15 mouse cellular contexts compared by ENCODE assay signal in genomic region chr4:45824761-45825556, GRCm38 (mm10). TPM values are rescaled to one million over a fixed set of nuclear protein-coding genes. Genes with fewer than 3 reads are reported as not detected.
A peak's percentile ranks its signal among the peaks of the same experiment; 100 is the strongest.
DNase-seq lines count a peak whose midpoint lies in the region; ATAC-seq lines count a peak whose summit lies in the region.
"Had no signal": no experiment of that assay in that cellular context is flagged by ENCODE, and none has a peak within 500 bp of the region (broad histone marks: within the 10 kb centered on the region; RNA-seq: fewer than 3 reads in every experiment).

No protein-coding gene starts in this region.

- no peak for DNase-seq in embryonic facial prominence, embryonic 11.5 days (ENCODE audit: low spot score)
- DNase-seq in forebrain, embryonic 11.5 days (ENCODE audit: low spot score): peak; percentile 65
- DNase-seq in hindbrain, embryonic 14.5 days (ENCODE audit: low spot score): no peak
- DNase-seq in adrenal gland, postnatal 4 days (ENCODE audit: low spot score in 2 of 2): no peak
- DNase-seq in spleen, postnatal 10 days (ENCODE audit: low spot score in 2 of 2): no peak
- no peak for DNase-seq in adrenal gland, postnatal 10 days
- DNase-seq: gastrocnemius, postnatal 10 days; heart, postnatal 4 days; kidney, adult 2 months had no signal

- H3K9ac ChIP-seq in embryonic facial prominence, embryonic 11.5 days (replicated peaks; ENCODE audit: low read length): 0 out of 2 replicates have a peak overlapping the region, but pooled peaks have one; percentile 5
- peak overlapping the region; percentile 81 for H3K9ac ChIP-seq in forebrain, embryonic 11.5 days (ENCODE audit: low read length)
- peak overlapping the region; percentile 82 for H3K9ac ChIP-seq in hindbrain, embryonic 14.5 days
- H3K9ac ChIP-seq in midbrain, embryonic 15.5 days: peak overlapping the region; percentile 60

- 27% methylated on average over 14 of the region's 14 CpGs for WGBS in embryonic facial prominence, embryonic 11.5 days
- WGBS in forebrain, embryonic 11.5 days: 26% methylated on average over 14 of the region's 14 CpGs
- 16% methylated on average over 14 of the region's 14 CpGs for WGBS in hindbrain, embryonic 14.5 days
- 22% methylated on average over 14 of the region's 14 CpGs for WGBS in midbrain, embryonic 15.5 days

- no peak overlapping the region for H3K4me2 ChIP-seq in embryonic facial prominence, embryonic 11.5 days (ENCODE audit: low read depth, low read length)
- peak overlapping the region; percentile 62 for H3K4me2 ChIP-seq in forebrain, embryonic 11.5 days (ENCODE audit: low read depth, low read length, severe bottlenecking)
- peak overlapping the region; percentile 72 for H3K4me2 ChIP-seq in hindbrain, embryonic 14.5 days (replicated peaks)
- peak overlapping the region; percentile 61 for H3K4me2 ChIP-seq in midbrain, embryonic 15.5 days
- H3K4me2 ChIP-seq: liver, embryonic 11.5 days had no signal

- no peak overlapping the region for H3K27ac ChIP-seq in embryonic facial prominence, embryonic 11.5 days (replicated peaks; ENCODE audit: low read depth, low read length)
- H3K27ac ChIP-seq in forebrain, embryonic 11.5 days (ENCODE audit: low read depth, low read length): peak overlapping the region; percentile 97
- H3K27ac ChIP-seq in hindbrain, embryonic 14.5 days: peak overlapping the region; percentile 92
- peak overlapping the region; percentile 92 for H3K27ac ChIP-seq in midbrain, embryonic 15.5 days

- no peak for ATAC-seq in embryonic facial prominence, embryonic 11.5 days (replicated peaks; ENCODE audit: insufficient number of reproducible peaks, low FRiP score, low TSS enrichment, low read depth)
- no peak for ATAC-seq in forebrain, embryonic 11.5 days (replicated peaks; ENCODE audit: low FRiP score)
- no peak for ATAC-seq in hindbrain, embryonic 14.5 days (ENCODE audit: low FRiP score)
- ATAC-seq in midbrain, embryonic 15.5 days (replicated peaks): no peak
- ATAC-seq: lung, postnatal 0 days; Patski had no signal

- peaks cover 51% of the 10 kb centered on the region for H3K27me3 ChIP-seq in embryonic facial prominence, embryonic 11.5 days (ENCODE audit: control insufficient read depth, insufficient read depth, low read length)
- peaks cover 36% of the 10 kb centered on the region for H3K27me3 ChIP-seq in forebrain, embryonic 11.5 days (ENCODE audit: control insufficient read depth, insufficient read depth, low read length)
- peaks cover 25% of the 10 kb centered on the region; the same call in 1 of the 2 replicates for H3K27me3 ChIP-seq in hindbrain, embryonic 14.5 days (ENCODE audit: control insufficient read depth, insufficient read depth, low read length)
- H3K27me3 ChIP-seq in midbrain, embryonic 15.5 days (replicated peaks): peaks cover 6% of the 10 kb centered on the region; the same call in 1 of the 2 replicates

- no peak overlapping the region for H3K4me3 ChIP-seq in embryonic facial prominence, embryonic 11.5 days (ENCODE audit: low read depth, low read length)
- peak overlapping the region; percentile 60 for H3K4me3 ChIP-seq in forebrain, embryonic 11.5 days (ENCODE audit: low read depth, low read length)
- peak overlapping the region; percentile 61 for H3K4me3 ChIP-seq in hindbrain, embryonic 14.5 days (replicated peaks; ENCODE audit: low read length)
- H3K4me3 ChIP-seq in midbrain, embryonic 15.5 days: peak overlapping the region; percentile 54

- H3K9me3 ChIP-seq in embryonic facial prominence, embryonic 11.5 days (replicated peaks; ENCODE audit: control insufficient read depth, low read length): no peaks in the 10 kb centered on the region
- H3K9me3 ChIP-seq in forebrain, embryonic 11.5 days (ENCODE audit: control insufficient read depth, low read length): no peaks in the 10 kb centered on the region
- no peaks in the 10 kb centered on the region for H3K9me3 ChIP-seq in hindbrain, embryonic 14.5 days (ENCODE audit: control insufficient read depth, low read length)
- H3K9me3 ChIP-seq in midbrain, embryonic 15.5 days: no peaks in the 10 kb centered on the region

- no peaks in the 10 kb centered on the region for H3K36me3 ChIP-seq in embryonic facial prominence, embryonic 11.5 days (replicated peaks; ENCODE audit: control insufficient read depth, insufficient read depth, low read depth, low read length)
- no peaks in the 10 kb centered on the region for H3K36me3 ChIP-seq in forebrain, embryonic 11.5 days (ENCODE audit: control insufficient read depth, insufficient read depth, low read length)
- H3K36me3 ChIP-seq in hindbrain, embryonic 14.5 days (replicated peaks; ENCODE audit: control insufficient read depth, insufficient read depth): no peaks in the 10 kb centered on the region
- no peaks in the 10 kb centered on the region for H3K36me3 ChIP-seq in midbrain, embryonic 15.5 days (replicated peaks)

- H3K4me1 ChIP-seq in embryonic facial prominence, embryonic 11.5 days (ENCODE audit: control insufficient read depth, insufficient read depth, low read length): peaks cover 9% of the 10 kb centered on the region
- H3K4me1 ChIP-seq in forebrain, embryonic 11.5 days (replicated peaks; ENCODE audit: control insufficient read depth, insufficient read depth, low read length): peaks cover 40% of the 10 kb centered on the region; the same call in 1 of the 2 replicates
- peaks cover 38% of the 10 kb centered on the region for H3K4me1 ChIP-seq in hindbrain, embryonic 14.5 days (replicated peaks; ENCODE audit: control insufficient read depth, insufficient read depth, low read length)
- peaks cover 75% of the 10 kb centered on the region for H3K4me1 ChIP-seq in midbrain, embryonic 15.5 days

RNA-seq across cellular contexts. Expression of gene Igfbpl1, which starts 1.8 kb away (rescaled TPM):
- polyA plus RNA-seq in embryonic facial prominence, embryonic 11.5 days (2014; fragmentation: Nextera tagmentation; extraction: Ambion mirVana): 10.0 and 13.4 TPM in 2 replicates
- 83.2 and 84.0 TPM in 2 replicates for polyA plus RNA-seq in forebrain, embryonic 11.5 days (2014; fragmentation: Nextera tagmentation; extraction: Ambion mirVana)
- polyA plus RNA-seq in hindbrain, embryonic 14.5 days (2014; fragmentation: Nextera tagmentation; extraction: Ambion mirVana): 53.9 and 60.9 TPM in 2 replicates
- polyA plus RNA-seq in midbrain, embryonic 15.5 days (2015; fragmentation: Nextera tagmentation; extraction: Ambion mirVana): 57.0 and 65.1 TPM in 2 replicates
- total RNA-seq in adrenal gland, postnatal 4 days (2021): 1 to 10 TPM in 1 of 2 experiments, under 1 TPM in 1; 0.73 to 2.1 TPM
- total RNA-seq in adrenal gland, postnatal 10 days (2021): under 1 TPM in 1 of 2 experiments, not detected in 1; 0.12 TPM
- total RNA-seq: CH12.LX; common myeloid progenitor, adult 5-6 weeks had no signal
- polyA plus RNA-seq: kidney, adult 2 months; lung, postnatal 0 days; Patski had no signal

RNA-seq across cellular contexts. Expression of gene Stra6l, which starts 23.5 kb away (rescaled TPM):
- 0.13 and 0.14 TPM in 2 replicates for polyA plus RNA-seq in embryonic facial prominence, embryonic 11.5 days (2014; fragmentation: Nextera tagmentation; extraction: Ambion mirVana)
- 0.37 and 0.56 TPM in 2 replicates for polyA plus RNA-seq in forebrain, embryonic 11.5 days (2014; fragmentation: Nextera tagmentation; extraction: Ambion mirVana)
- 0.23 and 0.50 TPM in 2 replicates for polyA plus RNA-seq in hindbrain, embryonic 14.5 days (2014; fragmentation: Nextera tagmentation; extraction: Ambion mirVana)
- polyA plus RNA-seq in midbrain, embryonic 15.5 days (2015; fragmentation: Nextera tagmentation; extraction: Ambion mirVana): 1.0 and 1.1 TPM in 2 replicates
- total RNA-seq in adrenal gland, postnatal 4 days (2021): 1 to 10 TPM in 1 of 2 experiments, under 1 TPM in 1; 0.25 to 4.4 TPM
- 1 to 10 TPM; 4.8 to 8.1 TPM for total RNA-seq in adrenal gland, postnatal 10 days (2021)
- total RNA-seq: CH12.LX; common myeloid progenitor, adult 5-6 weeks had no signal

RNA-seq across cellular contexts. Expression of gene Aldh1b1, which starts 26.1 kb away (rescaled TPM):
- polyA plus RNA-seq in embryonic facial prominence, embryonic 11.5 days (2014; fragmentation: Nextera tagmentation; extraction: Ambion mirVana): 2.0 and 2.3 TPM in 2 replicates
- polyA plus RNA-seq in forebrain, embryonic 11.5 days (2014; fragmentation: Nextera tagmentation; extraction: Ambion mirVana): 5.0 and 5.2 TPM in 2 replicates
- polyA plus RNA-seq in hindbrain, embryonic 14.5 days (2014; fragmentation: Nextera tagmentation; extraction: Ambion mirVana): 9.6 and 10.8 TPM in 2 replicates
- polyA plus RNA-seq in midbrain, embryonic 15.5 days (2015; fragmentation: Nextera tagmentation; extraction: Ambion mirVana): 22.5 and 23.3 TPM in 2 replicates
- total RNA-seq in adrenal gland, postnatal 4 days (2021): 10 to 100 TPM; 22.9 to 27.7 TPM
- total RNA-seq in adrenal gland, postnatal 10 days (2021): 10 to 100 TPM; 22.1 to 28.1 TPM

Comparison
In these comparisons a context has a peak if more than half of its experiments do, and no peak if none do; other contexts are left out.
1. H3K9ac ChIP-seq: peak in every context shown above with its lines; median percentile 82 in hindbrain, embryonic 14.5 days; 81 in forebrain, embryonic 11.5 days; 60 in midbrain, embryonic 15.5 days; 5 in embryonic facial prominence, embryonic 11.5 days.